Mouse (Mus musculus) kidney, embryonic 15.5 days (tissue): ENCODE measurements around the gene Adcy9. TPM values are rescaled to one million over a fixed set of nuclear protein-coding genes. Genes with fewer than 3 reads are reported as not detected.

Experiments
- ATAC-seq: fragments of 200-750 bp; cut with Nextera tagmentation; replicated peaks from 2 replicates; pipeline ENCODE4 v1.8.0; 2017; ENCODE audit warnings: moderate TSS enrichment; ENCODE audit not compliant: low FRiP score
- H3K27ac ChIP-seq: fragments of 300-500 bp; sonication (generic); 2 replicates; pipeline ENCODE4 v1.5.1; 2015; ENCODE audit warnings: mild to moderate bottlenecking, inconsistent platforms
- H3K27me3 ChIP-seq: fragments of 300-500 bp; sonication (generic); 2 replicates; pipeline ENCODE4 v1.6.1; 2015; ENCODE audit warnings: inconsistent platforms
- H3K36me3 ChIP-seq: fragments of 300-500 bp; sonication (generic); 2 replicates; pipeline ENCODE4 v1.6.1; 2015; ENCODE audit warnings: inconsistent platforms
- H3K4me1 ChIP-seq: fragments of 300-500 bp; sonication (generic); 2 replicates; pipeline ENCODE4 v1.6.1; 2015; ENCODE audit warnings: inconsistent platforms
- H3K4me2 ChIP-seq: fragments of 300-500 bp; sonication (generic); 2 replicates; pipeline ENCODE4 v1.6.1; 2015; ENCODE audit warnings: moderate library complexity, mild to moderate bottlenecking, inconsistent platforms
- H3K4me3 ChIP-seq: fragments of 300-500 bp; sonication (generic); replicated peaks from 2 replicates; pipeline ENCODE4 v1.5.1; 2015; ENCODE audit warnings: mild to moderate bottlenecking, inconsistent platforms
- H3K9ac ChIP-seq: fragments of 300-500 bp; sonication (generic); 2 replicates; pipeline ENCODE4 v1.6.1; 2015; ENCODE audit warnings: mild to moderate bottlenecking, inconsistent platforms
- H3K9me3 ChIP-seq: fragments of 300-500 bp; sonication (generic); replicated peaks from 2 replicates; pipeline ENCODE4 v1.6.1; 2016; ENCODE audit warnings: inconsistent platforms
- WGBS: fragments of 180-500 bp; shearing (Covaris S2); methylation state at CpG from one replicate; pipeline ENCODE4 v1.1.7; 2015; ENCODE audit warnings: mixed read lengths; 5-methylcytosine and 5-hydroxymethylcytosine counted together
- polyA plus RNA-seq: library from polyadenylated mRNA; unstranded; fragments of >200 nt; fragmentation: Nextera tagmentation; extraction: Ambion mirVana; gene quantifications from 2 replicates; pipeline ENCODE4 v1.2.1, GENCODE M21; 2015

Gene Adcy9
- polyA plus RNA-seq, 1 experiment from 2014 or later, result 1.2 TPM

DNA sequence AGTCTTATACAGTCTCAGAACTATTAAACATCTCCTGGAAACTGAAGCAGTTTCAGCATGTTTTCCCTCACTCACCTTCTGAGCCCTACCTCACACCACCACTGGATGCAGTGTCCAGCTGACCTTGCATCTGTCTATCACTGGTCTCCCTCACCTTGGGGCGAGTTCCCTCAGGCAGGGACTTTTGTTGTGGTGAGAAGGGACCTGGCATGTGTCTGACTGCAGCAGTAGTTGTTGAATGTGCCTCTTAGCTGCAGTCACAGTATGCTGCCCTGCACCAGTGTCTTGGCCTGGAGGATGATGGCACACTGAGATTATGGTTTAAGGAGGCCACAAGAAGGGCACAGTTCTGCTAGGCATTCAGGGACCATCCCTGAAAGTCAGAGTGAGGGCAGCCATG lies 19.2 kb downstream of the Adcy9 start:
- no peak overlapping the region for H3K4me2 ChIP-seq
- H3K27ac ChIP-seq, result no peak overlapping the region
- H3K9ac ChIP-seq, result no peak overlapping the region
- no peak overlapping the region for H3K4me3 ChIP-seq
- 69% methylated on average over 1 of the region's 1 CpGs for WGBS
- no peak for ATAC-seq
- no peaks in the 10 kb centered on the region for H3K27me3 ChIP-seq
- H3K9me3 ChIP-seq, result no peaks in the 10 kb centered on the region
- H3K4me1 ChIP-seq, result peaks cover 12% of the 10 kb centered on the region
- H3K36me3 ChIP-seq, result no peaks in the 10 kb centered on the region

DNA sequence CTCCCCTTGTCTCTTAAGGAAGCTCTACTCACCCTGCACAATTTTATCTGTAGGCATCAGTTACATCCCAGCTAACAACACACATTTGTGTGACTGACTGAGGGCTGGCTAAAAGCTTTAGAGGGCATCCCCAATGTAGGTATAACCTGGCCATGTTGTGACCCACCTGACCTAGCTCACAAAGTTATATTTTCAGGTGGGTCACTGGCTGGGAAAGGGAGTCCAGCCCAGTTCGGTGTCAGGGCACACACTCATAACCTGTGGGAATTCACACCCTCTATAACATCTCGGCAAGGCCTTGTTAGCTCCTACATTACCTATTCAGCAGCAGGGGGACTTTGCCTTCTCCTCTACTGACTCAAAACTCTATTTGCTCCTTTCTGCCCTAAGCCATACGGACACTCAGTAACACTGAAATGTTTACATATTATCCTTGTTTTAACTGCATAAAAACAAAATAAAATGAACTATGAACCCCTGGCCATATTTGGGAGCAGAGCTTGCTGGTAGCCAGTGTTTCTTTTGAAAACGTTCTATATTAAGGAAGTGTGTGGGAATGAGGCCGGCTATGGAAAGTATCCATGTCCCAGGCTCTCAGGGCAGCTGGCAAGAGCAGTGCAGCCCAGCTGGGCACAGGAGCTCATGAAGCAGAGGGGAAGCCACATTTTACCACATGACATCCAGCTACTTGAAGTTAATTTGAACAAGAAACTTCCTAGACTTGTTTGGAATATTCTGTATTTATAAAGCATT lies 20.7 kb downstream of the Adcy9 start:
- Histone ChIP-seq H3K27ac (no peak overlapping the region), H3K9ac (no peak overlapping the region), H3K27me3 (no peaks in the 10 kb centered on the region), H3K36me3 (no peaks in the 10 kb centered on the region), H3K4me2 (no peak overlapping the region), H3K4me1 (peaks cover 3% of the 10 kb centered on the region; the same call in 1 of the 2 replicates), H3K4me3 (no peak overlapping the region), H3K9me3 (no peaks in the 10 kb centered on the region)
- no peak for ATAC-seq
- 54% methylated on average over 5 of the region's 5 CpGs for WGBS

DNA sequence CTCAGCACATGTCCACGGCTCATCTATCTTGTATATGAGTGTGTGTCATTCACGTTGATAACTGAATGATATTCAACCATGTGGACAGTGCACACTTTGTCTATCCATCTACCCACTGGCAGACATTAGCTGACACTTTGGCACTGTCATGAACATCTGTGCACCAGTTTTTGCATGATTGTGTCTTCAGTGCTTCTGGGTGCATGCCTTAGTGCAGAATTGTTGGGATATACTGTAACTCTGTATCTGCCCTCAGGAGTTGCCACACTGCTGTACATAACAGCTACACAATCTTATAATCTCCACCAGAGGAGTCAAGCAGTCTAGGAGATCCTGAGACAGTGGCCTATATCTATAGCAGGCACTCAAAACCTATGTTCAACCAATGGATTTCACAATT lies 21.5 kb downstream of the Adcy9 start:
- H3K4me1 ChIP-seq, result peaks cover 3% of the 10 kb centered on the region; the same call in 1 of the 2 replicates
- H3K9ac ChIP-seq, result no peak overlapping the region
- no peak overlapping the region for H3K27ac ChIP-seq
- 91% methylated on average over 2 of the region's 2 CpGs for WGBS
- H3K27me3 ChIP-seq, result no peaks in the 10 kb centered on the region
- no peak for ATAC-seq
- no peak overlapping the region for H3K4me3 ChIP-seq
- H3K36me3 ChIP-seq, result no peaks in the 10 kb centered on the region
- H3K9me3 ChIP-seq, result no peaks in the 10 kb centered on the region
- H3K4me2 ChIP-seq, result no peak overlapping the region

DNA sequence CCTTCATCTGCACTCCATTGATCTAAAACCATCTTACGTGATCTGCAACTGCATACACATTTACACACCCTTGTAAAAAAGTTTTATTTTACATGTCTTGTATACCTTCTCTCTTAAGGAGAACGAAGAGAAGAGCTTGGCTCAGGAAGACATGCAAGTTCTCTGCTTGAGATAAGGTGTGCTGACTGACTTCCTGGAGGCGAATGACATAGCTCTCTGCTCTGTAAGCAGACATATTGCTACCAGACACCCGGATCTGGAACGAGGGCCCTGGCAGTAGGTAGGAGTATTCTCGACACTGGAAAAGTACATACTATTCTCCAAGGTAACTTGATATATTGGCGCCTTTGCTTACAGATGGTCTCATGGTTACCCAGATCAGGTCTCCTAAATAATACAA lies 22.7 kb downstream of the Adcy9 start:
- 73% methylated on average over 7 of the region's 7 CpGs for WGBS
- H3K36me3 ChIP-seq, result no peaks in the 10 kb centered on the region
- H3K4me1 ChIP-seq, result peaks cover 3% of the 10 kb centered on the region; the same call in 1 of the 2 replicates
- H3K27me3 ChIP-seq, result no peaks in the 10 kb centered on the region
- H3K4me3 ChIP-seq, result no peak overlapping the region
- no peak for ATAC-seq
- no peak overlapping the region for H3K4me2 ChIP-seq
- H3K9me3 ChIP-seq, result no peaks in the 10 kb centered on the region
- no peak overlapping the region for H3K27ac ChIP-seq
- H3K9ac ChIP-seq, result no peak overlapping the region

DNA sequence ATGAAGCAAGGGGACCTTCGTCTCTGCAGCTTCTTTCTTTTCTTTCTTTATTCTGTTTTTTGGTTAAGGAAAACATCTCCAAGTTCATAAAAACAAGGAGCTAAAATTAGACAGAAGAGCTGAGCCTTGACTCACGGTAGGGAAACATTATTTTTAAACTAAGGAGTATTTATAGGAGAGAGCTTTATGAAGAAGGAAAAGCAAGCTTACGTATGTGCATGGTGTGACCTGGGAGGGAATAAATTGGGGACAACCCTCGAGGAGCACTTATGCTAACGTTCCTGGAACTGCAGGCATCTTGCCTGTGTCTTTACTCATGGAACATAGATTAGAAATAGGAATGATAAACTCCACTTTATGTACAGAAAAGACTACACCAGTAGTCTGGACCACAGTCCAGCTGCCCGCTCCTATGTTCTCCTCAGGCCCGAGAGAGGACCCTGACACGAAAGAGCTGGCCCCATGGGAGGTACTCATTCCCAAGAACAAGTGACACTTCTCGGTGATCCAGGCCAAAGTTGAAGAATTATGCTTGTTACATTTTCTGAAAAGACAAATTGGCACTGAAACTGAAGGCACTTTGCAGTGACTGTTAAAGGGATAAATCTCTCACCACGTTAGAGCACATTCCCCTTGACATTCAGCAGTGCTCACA lies 24.5 kb downstream of the Adcy9 start:
- no peak overlapping the region for H3K4me2 ChIP-seq
- H3K4me1 ChIP-seq, result peaks cover 3% of the 10 kb centered on the region; the same call in 1 of the 2 replicates
- ATAC-seq, result no peak
- no peak overlapping the region for H3K4me3 ChIP-seq
- no peak overlapping the region for H3K9ac ChIP-seq
- no peaks in the 10 kb centered on the region for H3K36me3 ChIP-seq
- no peaks in the 10 kb centered on the region for H3K27me3 ChIP-seq
- H3K9me3 ChIP-seq, result no peaks in the 10 kb centered on the region
- 66% methylated on average over 10 of the region's 10 CpGs for WGBS
- H3K27ac ChIP-seq, result no peak overlapping the region

DNA sequence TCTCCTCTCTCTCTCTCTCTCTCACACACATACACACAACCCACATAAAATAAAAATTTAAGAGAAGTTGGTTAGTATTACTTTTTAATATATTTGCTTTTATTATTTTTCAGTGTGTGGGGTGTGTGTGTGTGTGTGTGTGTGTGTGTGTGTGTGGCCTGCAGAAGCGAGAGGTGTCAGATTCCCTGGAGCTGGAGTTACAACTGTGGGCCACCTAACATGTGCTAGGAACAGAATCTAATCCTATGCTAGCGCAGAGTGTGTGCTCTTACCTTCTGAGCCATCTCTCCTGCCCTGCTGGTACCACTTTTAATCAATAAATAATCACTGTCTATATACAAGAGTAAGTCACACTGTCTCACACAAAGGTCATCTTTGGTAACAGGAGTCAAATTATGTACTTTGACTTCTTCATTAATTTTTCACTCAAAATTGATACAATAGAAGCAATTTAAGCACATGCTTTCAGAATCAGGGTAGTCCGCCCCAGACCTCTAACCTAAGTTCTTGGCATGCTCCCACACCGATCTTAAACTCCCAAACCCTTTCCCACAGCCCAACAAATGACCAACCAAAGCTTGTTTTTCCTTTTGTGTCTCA lies 25.2 kb downstream of the Adcy9 start:
- ATAC-seq, result no peak
- no peak overlapping the region for H3K4me2 ChIP-seq
- no peaks in the 10 kb centered on the region for H3K36me3 ChIP-seq
- 87% methylated on average over 4 of the region's 4 CpGs for WGBS
- H3K27me3 ChIP-seq, result no peaks in the 10 kb centered on the region
- H3K4me1 ChIP-seq, result peaks cover 3% of the 10 kb centered on the region; the same call in 1 of the 2 replicates
- no peak overlapping the region for H3K4me3 ChIP-seq
- H3K27ac ChIP-seq, result no peak overlapping the region
- H3K9me3 ChIP-seq, result no peaks in the 10 kb centered on the region
- H3K9ac ChIP-seq, result no peak overlapping the region

DNA sequence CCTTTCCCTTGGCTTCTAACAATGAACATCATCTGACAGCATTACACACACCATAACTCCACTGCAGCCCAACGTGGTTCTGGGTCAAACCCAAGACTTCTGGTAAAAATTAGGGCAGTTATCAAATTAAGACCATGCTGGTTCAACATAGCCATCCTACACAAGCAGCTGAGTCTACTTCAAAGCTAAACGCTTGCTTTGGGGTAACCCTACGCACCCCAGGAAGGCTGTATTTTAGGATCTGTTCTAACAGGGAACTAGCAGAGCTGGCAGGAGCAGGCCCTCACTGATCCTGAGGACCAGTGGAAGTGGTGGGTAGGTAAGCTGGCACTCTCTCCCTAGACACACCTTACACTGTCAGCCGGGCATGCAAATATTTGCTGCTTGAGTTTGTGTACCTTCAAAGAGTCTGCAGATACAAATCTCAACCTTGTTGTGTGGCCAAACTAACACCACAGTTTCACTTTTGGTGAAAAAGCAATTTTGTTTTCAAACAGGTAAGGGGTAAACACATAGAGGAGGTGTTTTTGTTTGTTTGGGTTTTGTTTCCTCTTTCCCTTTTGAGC lies 36.7 kb downstream of the Adcy9 start:
- H3K4me1 ChIP-seq, result no peaks in the 10 kb centered on the region
- H3K4me3 ChIP-seq, result no peak overlapping the region
- no peak for ATAC-seq
- no peaks in the 10 kb centered on the region for H3K36me3 ChIP-seq
- WGBS, result 65% methylated on average over 4 of the region's 4 CpGs
- no peak overlapping the region for H3K27ac ChIP-seq
- H3K9ac ChIP-seq, result no peak overlapping the region
- H3K4me2 ChIP-seq, result no peak overlapping the region
- no peaks in the 10 kb centered on the region for H3K9me3 ChIP-seq
- H3K27me3 ChIP-seq, result no peaks in the 10 kb centered on the region

DNA sequence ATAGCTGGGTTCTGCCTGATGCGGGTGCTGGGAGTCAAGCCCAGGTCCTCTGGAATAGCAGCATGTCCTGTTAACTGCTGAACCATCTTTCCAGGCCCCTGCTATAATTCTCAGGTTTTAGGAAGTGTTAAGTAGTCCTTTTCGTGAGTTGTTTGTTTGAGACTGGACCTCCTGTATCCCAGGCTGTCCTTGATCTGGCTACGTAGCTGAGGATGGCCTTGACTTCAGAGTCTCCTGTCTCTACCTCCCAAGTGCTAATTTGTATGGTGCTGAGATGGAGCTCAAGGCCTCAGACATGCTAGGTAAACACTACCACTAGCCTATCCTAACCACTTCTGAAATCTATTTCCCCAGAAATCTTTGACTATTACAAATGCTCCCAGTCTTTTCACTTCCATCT lies 37.9 kb downstream of the Adcy9 start:
- Histone ChIP-seq H3K4me1 (no peaks in the 10 kb centered on the region), H3K27me3 (no peaks in the 10 kb centered on the region), H3K9me3 (no peaks in the 10 kb centered on the region), H3K36me3 (no peaks in the 10 kb centered on the region), H3K4me3 (no peak overlapping the region), H3K27ac (no peak overlapping the region), H3K9ac (no peak overlapping the region), H3K4me2 (no peak overlapping the region)
- WGBS, result 90% methylated on average over 3 of the region's 3 CpGs
- no peak for ATAC-seq

DNA sequence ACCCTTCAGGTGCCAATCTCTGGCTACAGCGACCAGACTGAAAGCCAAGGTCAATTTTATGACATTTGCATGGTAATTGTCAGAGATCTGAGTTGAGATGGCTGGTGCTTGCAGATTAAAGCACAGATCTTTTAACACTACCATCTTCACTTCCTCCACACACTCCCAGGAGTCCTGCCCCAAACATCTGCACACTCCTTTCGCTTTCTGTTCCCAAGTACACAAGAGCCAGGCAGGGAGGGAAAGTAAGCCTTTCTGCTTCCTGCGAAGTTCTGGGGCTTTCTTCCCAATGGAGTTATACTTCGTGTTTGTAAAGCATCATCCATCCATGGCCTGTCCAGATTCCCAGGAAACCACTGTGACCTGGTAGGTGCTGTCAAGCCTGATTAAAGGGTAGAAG lies 38.8 kb downstream of the Adcy9 start:
- Histone ChIP-seq H3K9ac (no peak overlapping the region), H3K4me2 (no peak overlapping the region), H3K4me3 (no peak overlapping the region), H3K9me3 (no peaks in the 10 kb centered on the region), H3K4me1 (no peaks in the 10 kb centered on the region), H3K36me3 (no peaks in the 10 kb centered on the region), H3K27me3 (no peaks in the 10 kb centered on the region), H3K27ac (no peak overlapping the region)
- ATAC-seq, result no peak
- 71% methylated on average over 4 of the region's 4 CpGs for WGBS

DNA sequence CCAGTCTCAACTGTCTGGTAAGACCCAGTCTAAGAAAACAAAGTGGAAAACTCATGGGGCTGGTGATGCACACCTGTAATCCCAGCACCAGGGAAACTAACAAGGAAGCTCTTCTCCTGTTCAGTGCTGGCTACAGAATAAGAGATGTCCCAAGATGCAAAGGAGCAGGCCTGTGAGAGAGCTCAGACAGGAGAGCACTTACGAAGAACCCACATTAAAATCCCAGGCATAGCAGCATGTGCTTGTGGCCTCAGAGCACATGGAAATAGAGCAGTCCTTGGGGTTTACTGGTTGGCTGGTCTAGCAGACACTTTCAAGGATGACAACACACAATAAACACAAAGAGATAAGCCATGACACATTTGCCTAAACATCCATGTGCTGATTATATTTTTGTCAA lies 41.5 kb downstream of the Adcy9 start:
- no peak for ATAC-seq
- Histone ChIP-seq H3K27ac (no peak overlapping the region), H3K4me1 (no peaks in the 10 kb centered on the region), H3K9me3 (no peaks in the 10 kb centered on the region), H3K4me2 (no peak overlapping the region), H3K27me3 (no peaks in the 10 kb centered on the region), H3K36me3 (no peaks in the 10 kb centered on the region), H3K9ac (no peak overlapping the region), H3K4me3 (no peak overlapping the region)
- WGBS, result 86% methylated on average over 1 of the region's 1 CpGs

DNA sequence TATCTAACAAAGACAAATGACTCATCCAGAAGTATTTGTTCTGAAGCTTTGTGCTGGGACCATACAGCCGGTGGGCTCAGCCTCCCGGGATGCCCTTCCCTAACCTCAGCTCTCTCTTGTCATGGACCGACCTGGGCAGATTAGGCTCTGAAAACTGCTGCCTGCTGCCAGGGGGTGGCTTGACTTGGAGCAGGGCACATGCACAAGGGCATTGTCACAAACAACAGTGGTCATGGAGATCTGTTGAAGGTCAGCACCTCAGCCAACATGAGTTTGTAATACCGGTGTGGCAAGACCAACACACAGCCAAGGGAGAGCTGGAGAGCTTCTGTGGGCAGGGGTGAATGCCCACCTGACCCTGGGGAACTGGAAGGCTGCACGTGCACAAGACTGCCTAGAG lies 42.7 kb downstream of the Adcy9 start:
- Histone ChIP-seq H3K27me3 (no peaks in the 10 kb centered on the region), H3K9me3 (no peaks in the 10 kb centered on the region), H3K4me1 (no peaks in the 10 kb centered on the region), H3K4me3 (no peak overlapping the region), H3K27ac (no peak overlapping the region), H3K9ac (no peak overlapping the region), H3K4me2 (no peak overlapping the region), H3K36me3 (no peaks in the 10 kb centered on the region)
- ATAC-seq, result no peak
- WGBS, result 75% methylated on average over 5 of the region's 5 CpGs

DNA sequence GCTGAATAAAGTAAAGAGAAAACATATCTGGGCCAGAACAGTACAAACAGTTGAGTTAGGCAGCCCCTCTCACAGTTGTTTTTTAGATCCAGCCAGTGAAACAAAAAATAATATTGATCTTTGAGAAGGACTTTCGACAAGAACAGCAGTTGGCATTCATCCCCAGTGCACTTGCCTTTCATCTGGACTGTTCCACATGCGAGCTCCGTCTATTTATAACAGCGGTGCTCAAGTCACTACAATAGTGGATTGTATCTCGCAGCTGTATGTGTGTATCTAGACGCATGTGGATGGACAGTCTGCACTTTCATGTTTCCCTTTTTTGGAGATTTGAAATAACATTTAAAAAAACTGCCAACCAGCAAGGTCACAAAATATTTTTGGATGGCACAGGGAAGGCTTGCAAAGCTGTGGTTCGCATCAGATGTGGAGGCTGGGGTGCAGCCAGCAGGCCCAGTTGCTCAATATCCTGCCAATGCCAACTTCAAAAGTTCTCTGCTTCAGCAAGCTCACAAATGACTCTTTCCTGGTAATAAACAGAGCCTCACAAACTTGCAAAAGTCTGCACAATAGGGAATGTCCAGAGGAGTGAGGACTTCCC lies 45.4 kb downstream of the Adcy9 start:
- H3K27me3 ChIP-seq, result no peaks in the 10 kb centered on the region
- WGBS, result 78% methylated on average over 7 of the region's 7 CpGs
- no peak for ATAC-seq
- H3K27ac ChIP-seq, result no peak overlapping the region
- H3K9me3 ChIP-seq, result no peaks in the 10 kb centered on the region
- H3K4me2 ChIP-seq, result no peak overlapping the region
- no peaks in the 10 kb centered on the region for H3K36me3 ChIP-seq
- no peaks in the 10 kb centered on the region for H3K4me1 ChIP-seq
- no peak overlapping the region for H3K4me3 ChIP-seq
- H3K9ac ChIP-seq, result no peak overlapping the region
